Mouse (Mus musculus): ENCODE measurements around the gene Babam1.
A peak's percentile ranks its signal among the peaks of the same experiment; 100 is the strongest.

Gene Babam1

DNA sequence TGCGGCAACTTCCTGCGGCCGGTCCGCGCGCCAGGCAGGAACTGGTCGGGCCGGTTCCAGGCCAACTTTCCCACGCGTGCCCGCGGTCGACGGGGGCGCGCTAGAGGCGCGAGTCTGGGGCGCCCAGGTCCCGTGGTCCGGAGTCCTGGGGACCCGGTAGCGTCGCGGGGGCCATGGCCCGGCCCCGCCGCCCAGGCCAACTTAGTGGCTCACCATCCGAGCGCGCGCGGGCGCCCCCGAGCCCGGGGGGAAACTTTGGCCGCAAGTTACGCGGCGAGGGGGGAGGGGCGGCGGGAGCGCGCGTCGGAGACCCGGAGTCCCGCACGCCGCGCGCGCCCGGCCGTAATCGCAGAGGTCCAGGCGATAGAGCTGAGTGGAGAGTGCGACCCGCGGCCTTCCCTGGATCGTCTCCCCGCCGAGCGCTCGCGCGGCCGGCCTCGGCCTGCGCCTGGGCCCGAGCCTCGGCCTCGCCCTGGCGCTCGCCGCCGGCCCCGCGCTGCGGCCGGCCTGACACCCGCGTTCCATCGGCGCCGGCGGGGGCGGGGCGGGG, 15.2 kb upstream of the Babam1 start, which contains the start of gene Nr2f6:
Gene Nr2f6 (minus strand): TSS at position 540 of the 550 bp plus-strand sequence.
- peak; percentile 65 for DNase-seq (ENCODE audit: low read depth, low spot score)

DNA sequence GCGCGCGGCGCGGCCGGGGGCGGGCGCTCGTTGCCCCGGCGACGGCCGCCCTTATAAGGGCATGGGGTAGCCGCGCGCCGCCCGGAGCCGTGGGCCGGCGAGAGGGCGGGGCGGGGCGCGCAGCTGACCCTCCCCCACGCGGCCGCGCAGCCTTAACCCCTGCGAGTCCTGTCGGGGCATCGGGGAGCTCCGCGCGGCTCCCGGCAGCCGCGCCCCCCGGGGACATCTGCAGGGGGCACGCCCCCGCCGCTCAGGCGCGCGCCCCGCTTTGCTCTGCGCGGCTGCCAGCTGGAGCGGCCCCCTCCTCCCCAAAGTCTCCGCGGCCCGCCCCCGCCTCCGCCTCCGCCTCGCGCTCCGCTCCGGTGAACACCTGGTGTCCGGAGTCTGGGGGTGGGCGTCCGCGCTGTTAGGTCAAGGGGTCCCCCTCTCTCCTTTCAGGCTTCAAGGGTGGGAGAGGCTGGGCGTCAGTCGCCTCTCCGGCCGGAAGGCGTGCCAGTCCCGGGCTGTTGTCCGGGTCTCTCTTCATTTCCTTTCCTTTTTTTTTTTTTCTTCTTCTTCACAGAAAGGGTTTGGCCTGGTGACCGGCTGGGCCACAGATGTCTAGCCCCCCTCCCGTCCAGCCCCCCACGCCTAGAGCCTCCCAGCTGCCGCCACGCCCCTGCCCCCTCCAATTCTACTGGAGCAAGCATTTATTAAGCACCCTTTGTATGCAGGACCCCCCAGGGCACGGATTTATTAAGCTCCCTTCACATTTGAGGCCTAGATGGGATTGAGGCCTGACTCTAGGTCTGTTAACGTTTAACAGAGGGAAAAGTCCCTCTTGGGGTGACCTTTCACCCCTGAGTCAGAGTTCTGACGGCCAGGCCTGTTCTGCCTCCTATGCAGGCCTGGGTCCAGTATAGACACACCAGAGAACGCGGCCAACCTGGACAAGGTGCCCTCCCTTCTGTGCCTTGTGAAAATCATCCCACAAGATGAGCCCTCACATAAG, 14.4 kb upstream of the Babam1 start:
- DNase-seq (ENCODE audit: low read depth, low spot score) = peak; percentile 77

DNA sequence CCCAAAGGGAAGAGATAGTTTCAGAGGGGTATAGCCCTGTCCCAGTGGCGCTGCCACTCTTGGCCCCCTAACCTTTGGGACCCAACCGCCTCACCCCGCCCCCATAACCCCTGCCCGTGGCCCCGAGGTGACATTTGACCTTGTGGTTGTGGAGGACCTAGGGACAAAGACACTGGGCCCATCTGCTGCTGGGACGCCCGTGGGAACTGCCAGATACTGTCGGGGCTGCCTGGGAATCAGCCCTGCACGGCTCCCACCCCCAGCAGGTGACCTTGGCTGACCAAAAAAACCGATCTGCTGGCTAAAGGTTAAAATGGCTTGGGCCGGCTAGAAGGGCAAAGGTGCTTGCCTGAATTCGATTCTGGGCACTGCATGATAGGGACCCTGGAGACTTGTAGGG, 13.3 kb upstream of the Babam1 start:
- DNase-seq (ENCODE audit: low read depth, low spot score) = no peak

DNA sequence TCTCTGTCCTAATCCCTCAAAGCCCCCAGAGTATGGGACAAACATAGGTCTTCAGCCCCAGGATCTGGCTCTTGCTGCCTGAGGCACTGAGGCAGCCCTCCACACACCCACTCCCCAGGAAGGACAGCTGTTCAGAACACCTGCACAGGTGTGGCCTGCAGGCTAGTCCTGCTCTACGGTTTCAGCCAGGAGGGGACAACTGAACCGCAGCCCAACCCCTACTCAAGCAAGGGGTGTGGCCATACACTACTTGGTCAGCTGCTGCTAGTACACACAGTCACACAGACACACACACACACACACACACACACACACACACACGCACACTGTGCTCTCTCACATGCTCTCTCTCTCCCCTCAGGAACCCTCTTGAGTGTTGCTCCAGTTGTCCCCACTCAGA, 12.8 kb upstream of the Babam1 start:
- DNase-seq (ENCODE audit: low read depth, low spot score) = no peak

DNA sequence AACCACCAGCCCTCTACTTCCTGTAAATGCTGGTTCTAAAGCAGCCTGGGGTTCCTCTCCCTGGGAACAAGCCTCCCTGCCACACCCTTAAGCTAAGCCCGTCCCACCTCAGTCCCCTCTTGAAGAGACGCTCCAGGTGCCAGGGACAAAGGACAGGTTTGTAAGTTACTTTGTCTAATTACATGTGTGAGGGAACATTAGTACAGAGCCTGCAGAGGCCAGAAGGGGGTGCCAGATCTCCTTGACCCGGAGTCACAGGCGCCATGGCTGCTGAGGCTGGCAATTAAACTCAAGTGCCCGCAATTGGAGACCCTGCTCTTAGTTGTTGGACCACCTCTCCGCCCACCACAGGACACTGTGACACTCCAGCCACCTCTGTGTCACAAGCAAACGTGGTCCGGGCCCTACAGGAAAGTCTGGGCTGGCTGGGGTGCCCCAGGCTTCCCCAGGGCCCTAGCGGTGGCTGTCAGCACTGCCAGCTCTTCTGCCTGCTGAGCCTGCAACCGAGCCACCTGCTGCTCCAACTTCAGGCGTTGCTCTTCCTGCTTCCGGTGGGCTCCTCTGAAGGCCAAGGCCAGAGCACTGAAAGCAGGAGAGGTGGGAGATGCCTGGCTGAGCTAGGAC, 11.3 kb upstream of the Babam1 start:
- no peak for DNase-seq (ENCODE audit: low read depth, low spot score)

DNA sequence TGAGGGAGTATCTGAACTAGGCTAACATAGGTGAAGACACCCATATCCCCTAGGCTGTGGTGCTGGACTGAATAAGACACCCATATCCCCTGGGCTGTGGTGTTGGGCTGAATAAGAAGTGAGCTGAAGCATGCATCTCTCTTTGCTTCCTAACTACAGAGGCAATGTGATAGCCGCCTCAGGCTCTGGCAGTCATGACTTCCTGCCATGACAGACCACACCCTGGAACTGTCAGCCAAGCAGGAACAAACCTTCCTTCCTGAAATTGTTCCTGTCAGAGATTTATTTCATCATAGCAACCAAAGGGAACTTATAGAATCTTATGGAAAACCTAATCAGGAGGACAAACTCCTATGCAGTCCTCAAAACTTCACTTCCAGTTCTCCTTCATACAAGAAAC, 8.4 kb upstream of the Babam1 start:
- DNase-seq (ENCODE audit: low read depth, low spot score) = no peak

DNA sequence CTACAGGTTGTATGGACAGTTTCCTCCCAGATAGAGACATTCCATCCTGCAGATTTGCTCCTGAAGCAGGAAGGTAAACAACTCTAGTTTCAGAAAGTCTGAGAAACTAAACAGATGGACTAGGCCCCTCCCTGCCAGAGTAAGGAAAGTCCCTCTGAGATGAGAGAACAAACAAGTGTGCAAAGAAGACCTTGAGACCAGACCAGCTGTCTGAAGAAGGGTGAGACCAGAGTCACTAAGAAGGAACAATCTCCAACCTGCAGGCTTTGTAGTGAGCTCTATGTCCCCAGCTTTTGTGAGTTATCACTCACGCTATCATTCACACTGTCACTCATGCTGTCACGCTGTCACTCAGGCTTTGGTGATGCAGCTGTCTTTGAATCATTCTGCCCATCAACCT, 5.0 kb upstream of the Babam1 start:
- DNase-seq (ENCODE audit: low read depth, low spot score) = no peak

DNA sequence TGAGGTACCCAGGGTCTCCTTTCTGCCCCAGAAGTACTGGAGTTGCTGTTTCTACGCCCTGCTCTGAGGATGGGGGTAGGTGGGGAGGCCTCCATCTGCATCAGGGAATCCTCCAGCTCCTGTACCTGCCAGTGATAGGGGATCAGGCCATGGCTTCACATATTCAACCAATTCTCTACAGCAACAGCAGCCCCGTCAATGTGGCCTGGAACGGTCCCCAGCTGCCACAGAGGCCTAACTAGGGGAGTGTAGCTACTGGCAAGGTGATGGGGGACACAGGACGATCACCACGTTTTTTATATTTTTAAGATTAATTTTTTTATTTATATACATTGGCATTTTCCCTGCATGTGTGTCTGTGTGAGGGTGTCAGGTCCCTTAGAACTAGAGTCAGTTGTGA, 4.3 kb upstream of the Babam1 start:
- no peak for DNase-seq (ENCODE audit: low read depth, low spot score)

DNA sequence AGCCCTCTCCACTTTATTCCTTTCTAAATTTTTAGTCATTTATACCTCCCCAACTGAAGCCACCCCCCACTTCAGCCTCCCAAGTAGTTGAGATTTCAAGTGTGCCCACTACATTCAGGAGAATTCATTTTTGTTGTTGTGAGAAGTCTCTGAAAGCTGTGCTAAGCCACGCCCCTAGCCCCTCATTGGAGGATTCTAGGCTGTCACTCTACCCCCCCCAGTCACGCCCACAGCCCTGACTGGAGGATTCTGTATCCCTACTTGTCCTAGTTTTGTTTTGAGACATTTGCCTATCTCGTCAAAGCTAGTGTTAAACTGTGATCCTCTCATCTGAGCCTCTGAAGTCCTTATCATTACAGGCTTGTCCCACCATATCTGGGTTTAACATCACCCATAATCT, 3.8 kb upstream of the Babam1 start:
- no peak for DNase-seq (ENCODE audit: low read depth, low spot score)

DNA sequence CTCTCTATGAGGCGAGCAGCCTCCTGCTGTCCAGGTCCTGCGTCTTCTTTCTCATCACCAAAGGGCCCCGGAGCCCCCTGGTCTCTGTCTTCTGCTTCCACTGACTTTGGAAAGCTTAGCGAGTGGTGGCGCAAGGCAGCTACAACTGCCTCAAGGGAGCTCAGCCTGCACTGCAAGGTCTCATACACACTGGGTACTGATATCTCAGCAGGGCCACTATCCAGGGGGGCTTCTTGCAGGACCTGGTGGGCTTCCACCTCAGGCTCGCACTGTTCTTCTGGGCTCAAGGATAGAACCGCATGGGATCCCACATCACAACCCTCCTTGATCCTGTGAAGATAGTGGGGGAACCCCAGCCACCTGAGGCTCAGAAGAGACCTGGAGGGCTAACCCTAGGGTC, 2.2 kb upstream of the Babam1 start:
- DNase-seq (ENCODE audit: low read depth, low spot score) = no peak

DNA sequence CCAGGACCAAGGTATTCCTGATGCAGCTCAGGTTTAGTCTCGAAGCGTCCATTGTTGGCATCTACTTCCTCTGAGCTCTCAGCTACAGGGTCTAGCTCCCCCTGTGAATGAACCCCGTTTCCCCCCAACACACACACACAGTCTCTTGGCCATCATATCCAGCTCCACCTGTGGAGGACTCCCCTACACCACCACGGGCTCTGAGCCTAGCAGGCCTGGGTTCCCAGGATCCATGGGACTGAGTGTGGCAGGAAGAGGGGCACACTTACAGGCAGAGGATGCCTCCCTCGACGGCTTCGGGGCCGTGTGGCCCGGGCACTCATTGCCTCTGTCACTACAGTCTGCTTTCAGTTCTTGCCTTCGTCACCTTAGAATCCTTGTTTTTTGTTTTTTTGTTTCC, 1.6 kb upstream of the Babam1 start:
- no peak for DNase-seq (ENCODE audit: low read depth, low spot score)

DNA sequence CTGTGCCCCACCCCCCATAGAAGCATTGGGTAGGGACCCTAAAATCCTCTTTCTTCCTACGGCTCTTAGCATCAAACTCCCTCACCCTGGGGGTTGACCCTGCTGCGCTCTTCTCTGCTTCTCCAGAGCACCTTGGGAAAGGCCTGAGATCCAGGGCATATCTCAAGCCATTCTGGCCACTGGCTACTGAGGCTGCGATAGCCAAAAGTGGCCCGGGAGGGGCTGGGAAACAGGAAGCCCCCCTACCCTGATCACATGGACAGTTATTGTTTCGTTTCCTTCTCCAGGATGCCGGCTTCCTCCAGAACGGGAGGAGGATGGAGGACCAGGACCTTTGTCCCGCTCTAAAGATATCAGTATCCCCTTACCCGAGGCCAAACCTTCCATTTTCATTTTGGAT, 1.0 kb upstream of the Babam1 start, which contains the start of gene Ushbp1:
Gene Ushbp1 (minus strand): TSS at position 174 of the 400 bp plus-strand sequence.
- no peak for DNase-seq (ENCODE audit: low read depth, low spot score)

DNA sequence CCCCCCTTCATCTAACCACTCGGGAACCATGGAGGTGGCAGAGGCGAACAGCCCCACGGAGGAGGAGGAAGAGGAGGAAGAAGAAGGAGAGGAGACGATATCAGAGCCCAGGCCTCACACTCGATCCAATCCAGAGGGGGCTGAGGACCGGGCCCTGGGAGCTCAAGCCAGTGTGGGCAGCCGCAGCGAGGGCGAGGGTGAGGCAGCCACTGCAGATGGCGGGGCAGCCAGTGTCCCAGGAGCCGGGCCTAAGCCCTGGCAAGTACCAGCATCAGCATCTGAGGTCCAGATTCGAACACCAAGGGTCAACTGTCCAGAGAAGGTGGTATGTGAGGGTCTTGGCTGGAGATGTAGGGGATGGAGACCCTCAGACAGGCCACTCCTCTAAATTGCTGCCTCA, 1.0 kb downstream of the Babam1 start:
- no peak for DNase-seq (ENCODE audit: low read depth, low spot score)

DNA sequence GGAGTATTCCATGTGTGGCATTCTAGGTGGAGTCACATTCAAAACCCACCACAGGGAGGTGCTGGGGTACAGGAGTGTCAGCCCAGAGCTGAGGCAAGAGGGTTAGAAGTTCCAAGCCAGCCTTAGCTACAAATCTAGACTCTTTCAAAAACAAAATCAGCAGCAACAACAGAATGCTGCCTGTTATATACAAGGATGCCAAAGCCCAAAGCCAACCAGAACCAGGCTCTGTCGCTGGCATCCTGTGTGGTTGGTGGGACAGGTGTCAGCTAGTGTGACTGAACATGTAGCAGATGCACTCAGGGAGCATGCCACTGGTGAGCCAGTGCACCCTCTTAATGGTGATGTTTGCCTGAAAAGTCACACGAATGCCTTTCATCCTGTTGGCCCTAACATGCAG, 4.2 kb downstream of the Babam1 start:
- no peak for DNase-seq (ENCODE audit: low read depth, low spot score)

DNA sequence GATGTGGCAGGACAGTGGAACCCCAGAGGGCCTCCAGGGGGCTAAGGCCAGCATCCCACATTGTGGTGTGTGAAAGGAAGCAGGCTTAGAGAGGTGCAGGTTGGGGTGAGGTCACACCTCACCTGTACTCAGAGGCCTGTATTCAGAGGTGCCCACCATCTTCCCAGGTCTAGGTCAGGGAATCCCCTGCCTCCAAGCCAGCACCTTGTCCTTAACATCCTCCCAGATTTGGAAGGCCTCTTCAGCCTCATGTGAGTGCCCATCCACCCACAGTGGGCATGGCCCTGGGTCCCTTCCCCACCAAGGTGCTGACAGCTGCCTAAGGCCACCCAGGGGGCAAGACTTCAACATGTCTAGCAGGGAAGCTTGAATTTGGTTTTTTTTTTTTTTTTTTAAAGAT, 4.8 kb downstream of the Babam1 start:
- no peak for DNase-seq (ENCODE audit: low read depth, low spot score)

DNA sequence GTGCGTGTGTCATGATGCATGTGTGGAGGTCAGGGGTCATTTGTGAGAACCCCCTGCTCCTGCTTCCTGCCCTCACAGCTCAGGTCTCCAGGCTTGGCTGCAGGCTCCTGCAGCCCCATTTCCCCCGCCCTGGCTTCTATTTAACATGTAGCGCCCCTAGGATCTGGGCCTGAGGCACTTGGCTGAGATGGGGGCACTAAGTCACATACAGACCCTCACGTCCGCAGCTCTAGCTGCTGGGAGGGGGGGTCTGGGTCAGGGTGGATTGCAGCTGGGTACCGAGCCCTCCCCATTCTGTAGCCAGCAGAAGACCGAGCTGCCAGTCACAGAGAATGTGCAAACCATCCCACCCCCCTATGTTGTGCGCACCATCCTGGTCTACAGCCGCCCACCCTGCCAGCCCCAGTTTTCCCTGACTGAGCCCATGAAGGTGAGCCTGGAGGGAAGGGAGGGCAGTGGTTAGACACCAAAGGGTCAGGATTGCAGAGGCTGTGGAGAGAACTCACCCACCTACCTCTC, 5.8 kb downstream of the Babam1 start:
- no peak for DNase-seq (ENCODE audit: low read depth, low spot score)

DNA sequence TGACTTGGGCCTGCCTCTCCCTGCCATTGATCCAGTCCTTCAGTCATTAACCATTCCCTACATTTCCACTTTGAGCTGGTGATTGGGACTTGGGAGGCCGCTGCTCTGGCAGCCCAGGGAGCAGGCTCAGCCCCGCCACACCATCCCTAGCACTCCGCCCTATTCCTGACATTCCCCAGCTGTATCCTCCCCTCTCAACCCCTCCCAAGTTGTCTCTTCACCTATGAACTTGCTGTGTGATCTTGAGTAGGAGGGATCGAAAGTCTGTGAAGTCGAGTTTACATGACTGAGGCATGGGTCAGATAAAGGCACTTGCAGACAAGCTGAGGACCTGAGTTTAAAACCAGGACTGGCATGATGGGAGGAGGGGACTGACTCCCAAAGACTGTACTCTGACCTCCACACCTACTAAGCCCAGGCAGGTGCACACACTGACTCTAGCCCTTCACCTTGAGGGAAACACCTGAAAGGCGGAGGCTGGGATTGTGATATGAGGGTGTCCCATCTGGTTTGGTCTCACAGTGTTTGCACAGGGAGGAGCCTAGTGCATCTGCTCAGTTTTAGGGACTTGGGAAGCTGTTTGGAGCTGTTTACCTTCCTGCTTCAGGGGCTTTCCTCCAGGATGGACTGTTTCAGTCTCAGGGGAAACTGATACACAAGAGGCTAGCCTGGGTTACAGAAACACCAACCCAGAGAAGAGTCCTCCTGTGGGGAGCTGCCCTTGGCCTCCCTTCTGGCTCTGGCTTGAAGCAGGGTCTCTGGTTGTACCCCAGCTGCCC, 6.6 kb downstream of the Babam1 start:
- DNase-seq (ENCODE audit: low read depth, low spot score) = no peak

DNA sequence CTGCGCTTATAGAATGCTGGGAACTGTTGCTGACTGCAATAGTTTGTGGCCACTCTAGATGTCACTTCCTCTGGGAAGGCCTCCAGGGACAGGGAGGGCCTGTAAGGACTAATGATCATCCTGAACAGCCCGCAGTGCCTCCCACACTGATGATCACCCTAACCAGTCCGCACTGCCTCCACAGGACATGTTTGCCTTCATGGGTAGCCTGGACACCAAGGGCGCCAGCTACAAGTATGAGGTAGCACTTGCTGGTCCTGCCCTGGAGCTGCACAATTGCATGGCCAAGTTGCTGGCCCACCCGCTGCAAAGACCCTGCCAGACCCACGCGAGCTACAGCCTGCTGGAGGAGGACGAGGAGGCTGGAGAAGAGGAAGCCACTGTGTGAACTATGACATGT, 7.3 kb downstream of the Babam1 start:
- DNase-seq (ENCODE audit: low read depth, low spot score) = no peak

DNA sequence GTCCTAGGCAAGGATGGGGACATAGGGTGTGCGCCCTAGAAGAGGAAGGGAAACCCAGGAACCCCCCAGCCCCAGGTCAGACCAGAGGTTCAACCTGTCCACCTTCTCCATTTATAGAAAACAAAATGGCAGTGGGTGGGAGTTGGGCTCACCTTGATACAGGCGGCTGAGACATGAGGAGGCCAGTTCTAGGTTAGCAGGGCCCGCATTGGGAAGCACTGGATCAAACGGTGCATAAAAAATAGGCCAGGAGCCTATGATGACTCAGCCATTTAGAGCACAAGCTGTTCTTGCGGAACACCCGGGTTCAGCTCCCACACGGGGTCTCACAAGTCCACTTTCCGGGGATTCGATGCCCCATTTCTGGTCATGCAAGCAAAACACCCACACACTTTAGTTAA, 8.3 kb downstream of the Babam1 start:
- no peak for DNase-seq (ENCODE audit: low read depth, low spot score)

DNA sequence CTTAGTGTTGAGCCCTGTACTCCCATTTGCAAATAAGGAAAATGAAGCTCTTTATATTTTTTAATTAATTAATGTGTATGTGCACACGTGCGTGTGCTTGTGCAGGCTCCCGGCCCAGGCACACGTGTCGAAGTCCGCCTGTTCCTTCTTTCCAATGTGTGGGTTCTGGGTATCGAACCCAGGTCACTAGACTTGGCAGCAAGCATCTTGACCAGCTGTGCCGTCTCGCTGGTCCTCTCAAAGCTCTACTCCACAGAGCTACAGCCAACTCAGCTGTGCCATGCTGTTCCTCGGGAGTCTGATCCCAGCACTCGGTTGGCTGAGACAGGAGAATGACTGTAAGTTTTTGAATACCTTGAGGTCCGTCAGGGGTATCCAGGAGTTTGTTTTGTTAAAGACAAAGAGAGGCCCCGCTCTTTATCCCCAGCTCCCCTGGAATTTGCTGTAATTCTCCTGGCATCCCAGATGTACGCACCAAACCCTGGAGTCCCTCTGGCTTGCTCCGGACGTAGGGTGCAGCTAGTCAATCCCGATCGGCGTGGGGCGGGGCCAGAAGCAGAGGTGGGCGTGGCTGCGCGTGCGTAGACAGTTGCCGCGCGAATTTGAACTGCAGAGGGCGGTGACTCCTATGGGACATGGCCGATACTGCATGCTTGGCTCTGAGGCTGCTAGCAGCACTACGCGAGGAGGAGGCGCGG, 8.9 kb downstream of the Babam1 start, which contains the start of gene Ankle1:
Gene Ankle1 (plus strand): TSS at position 610 of the 698 bp plus-strand sequence.
- DNase-seq (ENCODE audit: low read depth, low spot score) = peak; percentile 91
